ENCODE assay signal across 8 mouse cellular contexts in genomic region chr1:82725875-82726185, GRCm38 (mm10). TPM values are rescaled to one million over a fixed set of nuclear protein-coding genes. Genes with fewer than 3 reads are reported as not detected.
DNase-seq lines count a peak whose midpoint lies in the region; ATAC-seq and TF ChIP-seq lines count a peak whose summit lies in the region.

No protein-coding gene starts in this region.

- peak overlapping the region; percentile 97; the same call in 1 of the 2 replicates for H3K9ac ChIP-seq in kidney, postnatal 0 days (ENCODE audit: low read depth, low read length)
- peak overlapping the region; percentile 92 for H3K9ac ChIP-seq in intestine, embryonic 14.5 days (ENCODE audit: low read length)

- no peak overlapping the region for H3K27ac ChIP-seq in kidney, postnatal 0 days
- H3K27ac ChIP-seq in cortical plate, adult 2 months (ENCODE audit: insufficient read depth, low read length), result no peak overlapping the region
- no peak overlapping the region for H3K27ac ChIP-seq in intestine, embryonic 14.5 days (ENCODE audit: low read depth)

- H3K9me3 ChIP-seq in kidney, postnatal 0 days (replicated peaks; ENCODE audit: low read length), result no peaks in the 10 kb centered on the region
- H3K9me3 ChIP-seq in intestine, embryonic 14.5 days (ENCODE audit: control insufficient read depth, low read length), result no peaks in the 10 kb centered on the region

- peaks cover 10% of the 10 kb centered on the region; the same call in 1 of the 2 replicates for H3K4me1 ChIP-seq in kidney, postnatal 0 days (replicated peaks; ENCODE audit: insufficient read depth, low read length)
- no peaks in the 10 kb centered on the region; the same call in 1 of the 2 replicates for H3K4me1 ChIP-seq in cortical plate, adult 2 months (ENCODE audit: control insufficient read depth, insufficient read depth, low read length)
- H3K4me1 ChIP-seq in intestine, embryonic 14.5 days (replicated peaks; ENCODE audit: control insufficient read depth, insufficient read depth, low read length), result peaks cover 8% of the 10 kb centered on the region

- peak overlapping the region; percentile 97 for H3K4me2 ChIP-seq in kidney, postnatal 0 days (ENCODE audit: low read length)
- peak overlapping the region; percentile 96 for H3K4me2 ChIP-seq in intestine, embryonic 14.5 days (ENCODE audit: low read length)

- no peaks in the 10 kb centered on the region for H3K27me3 ChIP-seq in kidney, postnatal 0 days (ENCODE audit: insufficient read depth, low read length)
- H3K27me3 ChIP-seq in intestine, embryonic 14.5 days (replicated peaks; ENCODE audit: control insufficient read depth, insufficient read depth, low read length), result peaks cover 6% of the 10 kb centered on the region; the same call in 1 of the 2 replicates

- WGBS in kidney, postnatal 0 days, result 49% methylated on average over 4 of the region's 4 CpGs
- 53% methylated on average over 4 of the region's 4 CpGs for WGBS in intestine, embryonic 14.5 days

- H3K36me3 ChIP-seq in kidney, postnatal 0 days (ENCODE audit: insufficient read depth, low read length), result peaks cover 6% of the 10 kb centered on the region; the same call in 1 of the 2 replicates
- peaks cover 34% of the 10 kb centered on the region for H3K36me3 ChIP-seq in intestine, embryonic 14.5 days (ENCODE audit: control insufficient read depth, insufficient read depth, low read length)

- no peak for TF ChIP-seq POLR2A in cortical plate, adult 2 months (IDR thresholded peaks at IDR 0.05; ENCODE audit: extremely low read depth, insufficient read depth, low read length)

- ATAC-seq in kidney, postnatal 0 days (replicated peaks; ENCODE audit: low FRiP score, low read depth), result no peak
- ATAC-seq in intestine, embryonic 14.5 days (replicated peaks; ENCODE audit: low FRiP score, low TSS enrichment, low read depth), result no peak

- no peak for TF ChIP-seq CTCF in kidney, postnatal 0 days (IDR thresholded peaks at IDR 0.05; ENCODE audit: low read depth)
- TF ChIP-seq CTCF in cortical plate, adult 2 months (IDR thresholded peaks at IDR 0.05; ENCODE audit: extremely low read depth, insufficient read depth, low read length), result no peak

- peak overlapping the region; percentile 90 for H3K4me3 ChIP-seq in kidney, postnatal 0 days (replicated peaks; ENCODE audit: low read depth, low read length)
- H3K4me3 ChIP-seq in cortical plate, adult 2 months (ENCODE audit: insufficient read depth, low read length), result peak overlapping the region; percentile 85; the same call in 1 of the 2 replicates
- peak overlapping the region; percentile 87 for H3K4me3 ChIP-seq in intestine, embryonic 14.5 days (ENCODE audit: low read depth, low read length)

- no peak for DNase-seq in kidney, postnatal 0 days (ENCODE audit: low spot score)
- DNase-seq in kidney, postnatal 36 days, result no peak
- DNase-seq in intestine, embryonic 14.5 days (ENCODE audit: low spot score), result no peak
- peak; percentile 9 for DNase-seq in naive thymus-derived CD4-positive, alpha-beta T cell, adult 2 months (ENCODE audit: low read depth)
- no peak for DNase-seq in cerebellum, adult 9-11 months
- no peak for DNase-seq in frontal cortex, adult 2 months (ENCODE audit: extremely low spot score in 1 of 2, low spot score in 1 of 2)
- DNase-seq in ovary, postnatal 10 days (ENCODE audit: low spot score), result no peak

RNA-seq across cellular contexts. Expression of gene Mff, which starts 1.1 kb away (rescaled TPM):
- 268 and 273 TPM in 2 replicates for polyA plus RNA-seq in kidney, postnatal 0 days (2015; fragmentation: Nextera tagmentation; extraction: Ambion mirVana)
- polyA plus RNA-seq in cortical plate, adult 2 months (2012; rRNA removed), result 365 and 371 TPM in 2 replicates
- polyA plus RNA-seq in intestine, embryonic 14.5 days (2014; fragmentation: Nextera tagmentation; extraction: Ambion mirVana), result 199 and 220 TPM in 2 replicates
- polyA plus RNA-seq in frontal cortex, adult 2 months (2012; rRNA removed), result 309 and 333 TPM in 2 replicates

RNA-seq across cellular contexts. Expression of gene Tm4sf20, which starts 42.4 kb away (rescaled TPM):
- polyA plus RNA-seq in kidney, postnatal 0 days (2015; fragmentation: Nextera tagmentation; extraction: Ambion mirVana), result 0.53 and 0.61 TPM in 2 replicates
- polyA plus RNA-seq in cortical plate, adult 2 months (2012; rRNA removed), result not detected in 2 replicates
- 86.0 and 95.7 TPM in 2 replicates for polyA plus RNA-seq in intestine, embryonic 14.5 days (2014; fragmentation: Nextera tagmentation; extraction: Ambion mirVana)
- not detected in 2 replicates for polyA plus RNA-seq in frontal cortex, adult 2 months (2012; rRNA removed)

RNA-seq across cellular contexts. Expression of gene Gm47791, which starts 45.2 kb away (rescaled TPM):
- polyA plus RNA-seq in kidney, postnatal 0 days (2015; fragmentation: Nextera tagmentation; extraction: Ambion mirVana), result not detected in 2 replicates
- not detected in 2 replicates for polyA plus RNA-seq in cortical plate, adult 2 months (2012; rRNA removed)
- not detected in 2 replicates for polyA plus RNA-seq in intestine, embryonic 14.5 days (2014; fragmentation: Nextera tagmentation; extraction: Ambion mirVana)
- not detected in 2 replicates for polyA plus RNA-seq in frontal cortex, adult 2 months (2012; rRNA removed)

Comparison
In these comparisons a context has a peak if more than half of its experiments do, and no peak if none do; other contexts are left out.
1. RNA of gene Tm4sf20, which starts 42.4 kb away (polyA plus RNA-seq): 86.0 to 95.7 TPM in intestine, embryonic 14.5 days; 0.53 to 0.61 TPM in kidney, postnatal 0 days, not detected in cortical plate, adult 2 months and not detected in frontal cortex, adult 2 months; every median in the first group is over 10 times any median in the second.
2. Peak in every context shown above with its lines, with median percentiles within 50 percentile points of each other: H3K4me3 ChIP-seq.